Mouse (Mus musculus) MEL (cell line): ENCODE results near the gene Rnf227.

Source experiments
- E2F4 ChIP-seq: IDR thresholded peaks from 2 replicates; pipeline ENCODE4 v1.6.1; 2011; ENCODE audit warnings: low read depth, low read length, improper control_type of control experiment, borderline replicate concordance
- ETS1 ChIP-seq: IDR thresholded peaks from 2 replicates; pipeline ENCODE4 v1.6.1; 2012; ENCODE audit warnings: low read depth, mild to moderate bottlenecking, inconsistent platforms, low read length, improper control_type of control experiment, moderate library complexity
- GATA1 ChIP-seq: IDR thresholded peaks from 2 replicates; pipeline ENCODE4 v1.6.1; 2011; ENCODE audit warnings: low read depth, low read length, improper control_type of control experiment
- MAX ChIP-seq: IDR thresholded peaks from 2 replicates; pipeline ENCODE4 v1.6.1; 2011; ENCODE audit warnings: low read length, improper control_type of control experiment
- POLR2A ChIP-seq, 2 experiments: IDR thresholded peaks; 2 replicates each; pipeline ENCODE4 v1.6.1; 2011 to 2012; ENCODE audit warnings: low read length in 2 of 2, mild to moderate bottlenecking in 2 of 2, control low read depth in 1 of 2, improper control_type of control experiment in 1 of 2, low read depth in 1 of 2, moderate library complexity in 1 of 2; ENCODE audit not compliant: control insufficient read depth in 1 of 2, insufficient read depth in 1 of 2, poor library complexity in 1 of 2
- POLR2AphosphoS5 ChIP-seq: IDR thresholded peaks from 2 replicates; pipeline ENCODE4 v1.6.1; 2012; ENCODE audit warnings: low read depth, borderline replicate concordance, mild to moderate bottlenecking, inconsistent platforms, low read length, moderate library complexity, mixed read lengths
- ZNF384 ChIP-seq: IDR thresholded peaks from 2 replicates; pipeline ENCODE4 v1.6.1; 2012; ENCODE audit warnings: low read depth, mild to moderate bottlenecking, inconsistent platforms, low read length, improper control_type of control experiment

GRCm38 (mm10) chr11:69327648-69328047 lies 12.6 kb upstream of the Rnf227 start:
- TF ChIP-seq E2F4 (no peak), GATA1 (peak; percentile 58), POLR2A (IDR thresholded peaks at IDR 0.05; ENCODE audit: control insufficient read depth in 1 of 2, insufficient read depth in 1 of 2, low read depth in 1 of 2, low read length in 2 of 2, poor library complexity in 1 of 2) (no peak), MAX (no peak), POLR2AphosphoS5 (no peak), ETS1 (no peak), ZNF384 (no peak)
